Mouse (Mus musculus) embryonic facial prominence, embryonic 13.5 days (tissue): ENCODE results near the gene Kirrel3. TPM values are rescaled to one million over a fixed set of nuclear protein-coding genes. Genes with fewer than 3 reads are reported as not detected.

Experiments
- ATAC-seq: fragments of 200-750 bp; cut with Nextera tagmentation; 2 replicates; pipeline ENCODE4 v1.8.0; 2017; ENCODE audit warnings: low read depth; ENCODE audit not compliant: insufficient number of reproducible peaks, insufficient read depth, low FRiP score, low TSS enrichment
- H3K27ac ChIP-seq: fragments of 300-500 bp; sonication (generic); 2 replicates; pipeline ENCODE4 v1.5.1; 2015; ENCODE audit warnings: moderate library complexity, mild to moderate bottlenecking, inconsistent platforms
- H3K27me3 ChIP-seq: fragments of 300-500 bp; sonication (generic); 2 replicates; pipeline ENCODE4 v1.6.1; 2015; ENCODE audit warnings: mild to moderate bottlenecking, inconsistent platforms
- H3K36me3 ChIP-seq: fragments of 300-500 bp; sonication (generic); 2 replicates; pipeline ENCODE4 v1.6.1; 2015; ENCODE audit warnings: mild to moderate bottlenecking, inconsistent platforms
- H3K4me1 ChIP-seq: fragments of 300-500 bp; sonication (generic); 2 replicates; pipeline ENCODE4 v1.6.1; 2015; ENCODE audit warnings: inconsistent platforms
- H3K4me2 ChIP-seq: fragments of 300-500 bp; sonication (generic); 2 replicates; pipeline ENCODE4 v1.6.1; 2015; ENCODE audit warnings: moderate library complexity, mild to moderate bottlenecking, inconsistent platforms
- H3K4me3 ChIP-seq: fragments of 300-500 bp; sonication (generic); 2 replicates; pipeline ENCODE4 v1.5.1; 2015; ENCODE audit warnings: mild to moderate bottlenecking, inconsistent platforms
- H3K9ac ChIP-seq: fragments of 300-500 bp; sonication (generic); 2 replicates; pipeline ENCODE4 v1.6.1; 2015; ENCODE audit warnings: mild to moderate bottlenecking, inconsistent platforms
- H3K9me3 ChIP-seq: fragments of 300-500 bp; sonication (generic); 2 replicates; pipeline ENCODE4 v1.6.1; 2016; ENCODE audit warnings: inconsistent platforms
- WGBS: fragments of 180-500 bp; shearing (Covaris S2); methylation state at CpG from one replicate; pipeline ENCODE4 v1.1.7; 2015; ENCODE audit warnings: mixed read lengths; 5-methylcytosine and 5-hydroxymethylcytosine counted together
- polyA plus RNA-seq: library from polyadenylated mRNA; unstranded; fragments of >200 nt; fragmentation: Nextera tagmentation; extraction: Ambion mirVana; gene quantifications from 2 replicates; pipeline ENCODE4 v1.2.1, GENCODE M21; 2015

Gene Kirrel3
- polyA plus RNA-seq, 1 experiment from 2014 or later: 7.9 TPM

DNA sequence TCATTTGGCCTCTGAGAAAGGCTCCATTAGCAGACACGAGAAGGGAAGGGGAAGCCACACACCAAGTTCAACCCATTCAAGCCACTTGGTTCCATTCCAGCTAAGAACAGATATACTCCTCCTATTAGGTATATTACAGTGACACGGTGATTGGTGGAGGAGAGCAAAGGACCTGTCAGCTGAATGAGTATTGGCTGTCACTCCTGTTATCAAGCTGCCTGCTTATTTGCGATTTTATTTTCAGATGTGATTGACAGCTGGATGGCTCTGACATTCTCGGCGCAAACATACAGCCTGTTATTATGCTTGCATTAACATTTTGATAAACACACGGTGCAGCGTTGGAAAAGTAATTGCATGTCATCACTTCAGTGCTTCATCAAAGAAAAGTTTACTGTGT is 118.1 kb downstream of the Kirrel3 start:
- Histone ChIP-seq H3K27me3 (no peaks in the 10 kb centered on the region), H3K36me3 (no peaks in the 10 kb centered on the region), H3K4me3 (no peak overlapping the region), H3K9me3 (no peaks in the 10 kb centered on the region), H3K4me2 (no peak overlapping the region), H3K4me1 (no peaks in the 10 kb centered on the region), H3K27ac (no peak overlapping the region), H3K9ac (no peak overlapping the region)
- no peak for ATAC-seq
- WGBS: 79% methylated on average over 7 of the region's 7 CpGs

DNA sequence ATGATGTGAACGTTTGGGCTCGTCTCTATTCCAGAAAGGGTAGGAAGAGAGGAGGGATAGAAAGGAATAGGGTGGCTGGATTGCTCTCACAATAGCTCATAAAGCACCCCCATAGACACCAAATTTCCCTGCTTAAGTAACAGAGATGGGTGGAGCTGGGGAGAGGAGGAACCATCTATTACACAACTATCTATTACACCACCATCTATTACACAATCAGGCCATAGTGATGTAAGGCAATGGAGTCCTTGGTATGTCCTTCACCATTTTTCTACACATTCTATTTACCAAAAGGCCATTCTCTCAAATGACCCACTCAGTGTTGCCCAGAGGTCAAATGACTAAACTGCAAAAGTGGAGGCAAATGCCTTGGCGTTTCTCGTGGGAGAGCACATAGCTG is 119.2 kb downstream of the Kirrel3 start:
- Histone ChIP-seq H3K4me3 (no peak overlapping the region), H3K4me1 (no peaks in the 10 kb centered on the region), H3K36me3 (no peaks in the 10 kb centered on the region), H3K9ac (no peak overlapping the region), H3K27ac (no peak overlapping the region), H3K9me3 (no peaks in the 10 kb centered on the region), H3K4me2 (no peak overlapping the region), H3K27me3 (no peaks in the 10 kb centered on the region)
- WGBS: 81% methylated on average over 4 of the region's 4 CpGs
- ATAC-seq: no peak

DNA sequence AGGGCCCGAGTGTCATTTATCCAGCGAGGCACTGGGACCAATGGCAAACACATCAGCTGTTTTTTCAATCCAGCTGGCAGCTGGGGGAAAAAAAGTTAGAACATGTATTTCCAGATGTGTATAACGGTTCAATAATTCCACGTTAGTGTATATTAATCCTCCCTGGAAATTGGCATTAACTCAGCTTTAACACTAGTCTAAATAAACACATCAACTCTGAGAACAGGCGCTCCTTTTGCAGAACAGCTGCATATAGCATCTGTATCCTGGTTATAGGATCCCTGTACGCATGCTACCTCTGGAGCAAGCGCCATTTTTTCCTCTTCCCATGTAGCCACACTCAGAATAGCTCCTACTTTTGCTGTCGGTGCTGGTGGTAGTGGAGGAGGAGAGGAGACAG is 119.8 kb downstream of the Kirrel3 start:
- H3K4me3 ChIP-seq: no peak overlapping the region
- H3K4me1 ChIP-seq: no peaks in the 10 kb centered on the region
- no peak overlapping the region for H3K27ac ChIP-seq
- no peaks in the 10 kb centered on the region for H3K36me3 ChIP-seq
- H3K9me3 ChIP-seq: no peaks in the 10 kb centered on the region
- H3K4me2 ChIP-seq: no peak overlapping the region
- ATAC-seq: no peak
- H3K9ac ChIP-seq: no peak overlapping the region
- WGBS: 57% methylated on average over 8 of the region's 8 CpGs
- H3K27me3 ChIP-seq: no peaks in the 10 kb centered on the region

DNA sequence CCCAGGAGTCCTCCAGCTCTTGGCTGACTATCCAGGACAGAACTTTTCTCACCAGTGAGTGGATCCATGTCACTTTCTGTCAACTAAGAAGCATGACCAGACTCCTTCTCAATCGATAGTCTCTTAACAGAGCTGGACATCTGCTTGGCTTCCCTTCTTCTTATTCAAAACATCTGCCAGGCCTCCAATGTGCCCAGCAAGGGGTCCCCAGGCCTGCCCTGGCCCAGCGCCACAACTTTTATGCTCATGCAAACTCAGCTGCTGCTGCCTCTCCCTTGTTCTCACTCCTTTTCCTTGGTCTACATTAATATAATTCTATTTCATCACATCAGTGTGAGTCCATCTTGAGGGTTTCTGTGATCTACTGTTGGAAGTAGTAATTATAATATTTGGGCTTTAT is 122.3 kb downstream of the Kirrel3 start:
- Histone ChIP-seq H3K9me3 (no peaks in the 10 kb centered on the region), H3K36me3 (no peaks in the 10 kb centered on the region), H3K9ac (no peak overlapping the region), H3K4me3 (no peak overlapping the region), H3K4me2 (no peak overlapping the region), H3K4me1 (no peaks in the 10 kb centered on the region), H3K27ac (no peak overlapping the region), H3K27me3 (no peaks in the 10 kb centered on the region)
- no peak for ATAC-seq
- 53% methylated on average over 2 of the region's 2 CpGs for WGBS

DNA sequence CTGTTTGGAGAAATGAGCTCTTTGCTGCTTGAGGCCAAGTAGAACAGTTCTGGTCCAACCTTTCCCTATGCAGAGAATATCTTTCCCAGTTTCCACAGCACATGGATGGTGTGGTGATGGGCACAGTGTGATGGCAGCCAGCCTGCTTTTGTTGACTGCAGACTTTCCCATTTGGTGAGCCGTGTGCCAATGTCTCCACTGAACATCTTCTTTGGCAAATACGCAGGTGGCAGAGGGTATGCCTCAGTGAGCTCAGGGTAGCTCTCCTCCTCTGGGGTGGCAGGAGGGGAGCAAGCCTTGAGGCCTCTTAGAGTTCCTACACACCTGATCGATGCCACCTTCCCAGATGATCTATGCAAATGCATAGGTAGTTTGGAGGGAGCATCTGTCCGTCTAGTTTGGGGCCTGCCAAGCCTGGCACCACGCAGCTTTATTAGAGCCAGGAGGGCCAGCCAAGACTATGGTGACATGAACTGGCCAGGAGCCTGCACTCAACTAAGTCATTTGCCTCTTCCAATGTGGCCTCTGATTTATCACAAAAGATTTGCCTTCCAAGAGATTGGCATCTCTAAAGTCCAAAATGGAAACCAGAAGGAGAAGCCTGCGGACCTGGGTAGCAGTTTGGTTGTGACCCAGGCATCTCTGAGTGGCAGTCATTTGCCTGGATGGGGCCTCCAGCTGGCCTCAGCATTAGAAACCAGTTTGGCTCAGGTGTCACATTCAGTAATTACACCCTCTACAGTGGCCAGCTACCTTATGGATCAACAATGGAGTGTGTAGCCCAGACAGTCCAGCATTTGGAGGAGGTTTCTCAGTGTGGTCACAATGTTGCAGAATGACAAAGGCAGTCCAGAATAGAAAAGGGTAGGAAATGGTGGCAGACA is 127.4 kb downstream of the Kirrel3 start:
- Histone ChIP-seq H3K4me2 (no peak overlapping the region), H3K9ac (no peak overlapping the region), H3K4me3 (no peak overlapping the region), H3K27me3 (no peaks in the 10 kb centered on the region), H3K27ac (no peak overlapping the region), H3K4me1 (no peaks in the 10 kb centered on the region), H3K9me3 (no peaks in the 10 kb centered on the region), H3K36me3 (no peaks in the 10 kb centered on the region)
- ATAC-seq: no peak
- 92% methylated on average over 6 of the region's 6 CpGs for WGBS

DNA sequence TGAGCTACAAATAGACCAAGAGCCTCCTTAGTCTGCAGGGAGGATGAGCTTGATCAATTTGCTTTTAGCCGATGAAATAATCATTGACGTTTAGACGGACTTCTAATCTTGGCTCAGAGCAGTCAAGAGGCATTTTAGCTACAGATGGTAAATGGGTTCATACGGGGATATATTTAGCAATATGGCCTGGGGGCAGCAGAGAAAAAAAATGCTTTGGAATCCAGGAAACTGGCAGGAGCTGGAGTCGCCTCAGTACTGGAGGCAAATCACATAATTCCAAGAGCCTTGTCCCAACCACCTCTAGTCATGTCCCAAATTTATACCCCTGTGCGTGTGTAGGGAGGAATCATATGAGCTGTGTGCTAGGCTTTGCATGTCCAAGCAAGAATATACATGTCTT is 132.4 kb downstream of the Kirrel3 start:
- Histone ChIP-seq H3K27me3 (no peaks in the 10 kb centered on the region), H3K4me3 (no peak overlapping the region), H3K9ac (no peak overlapping the region), H3K4me1 (0 out of 2 replicates have a peak, but pooled peaks cover 3% of the 10 kb centered on the region), H3K4me2 (no peak overlapping the region), H3K36me3 (no peaks in the 10 kb centered on the region), H3K9me3 (no peaks in the 10 kb centered on the region), H3K27ac (no peak overlapping the region)
- WGBS: 26% methylated on average over 6 of the region's 6 CpGs
- ATAC-seq: no peak

DNA sequence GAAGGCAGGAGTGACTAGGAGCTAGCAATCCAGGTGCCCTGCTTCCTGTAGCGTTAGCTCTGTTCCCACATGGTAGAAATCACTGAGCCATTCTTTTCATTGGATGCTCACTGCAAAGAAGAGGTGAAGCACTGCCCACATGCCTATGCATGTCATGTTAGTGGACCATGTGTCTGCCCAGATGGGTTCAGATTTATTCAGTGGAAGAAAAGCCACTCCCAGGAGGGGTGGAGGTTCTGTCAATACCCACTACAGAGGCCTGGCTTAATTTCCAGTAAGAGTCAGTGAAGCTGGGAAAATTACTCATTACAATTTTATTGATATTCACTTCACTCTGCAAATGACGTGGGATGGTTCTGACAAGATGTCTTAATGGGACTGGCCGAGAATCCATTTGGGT is 134.2 kb downstream of the Kirrel3 start:
- no peaks in the 10 kb centered on the region for H3K9me3 ChIP-seq
- H3K27me3 ChIP-seq: no peaks in the 10 kb centered on the region
- H3K27ac ChIP-seq: no peak overlapping the region
- H3K4me1 ChIP-seq: peaks cover 11% of the 10 kb centered on the region
- no peak overlapping the region for H3K4me2 ChIP-seq
- WGBS: 87% methylated on average over 3 of the region's 3 CpGs
- H3K36me3 ChIP-seq: no peaks in the 10 kb centered on the region
- H3K4me3 ChIP-seq: no peak overlapping the region
- ATAC-seq: no peak
- H3K9ac ChIP-seq: no peak overlapping the region

DNA sequence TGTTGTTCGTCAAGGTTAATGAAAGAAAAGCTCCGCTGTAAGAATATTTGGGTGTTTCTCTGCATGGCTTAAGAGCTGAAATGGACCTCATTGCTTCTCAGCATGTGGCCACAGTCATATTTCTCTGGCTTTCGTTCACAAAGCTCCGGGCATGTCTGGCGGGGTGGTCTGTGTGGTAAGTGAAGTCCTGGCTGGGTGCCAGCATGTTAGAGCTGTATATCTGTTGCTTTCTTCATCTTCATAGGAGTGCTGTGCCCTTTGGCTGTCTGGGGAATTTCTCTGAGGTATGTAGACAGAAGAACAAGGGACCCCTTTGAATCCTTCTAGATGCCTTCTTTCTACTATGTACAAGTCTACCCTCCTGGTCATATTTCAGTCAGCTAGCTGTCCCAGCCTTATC is 137.8 kb downstream of the Kirrel3 start:
- Histone ChIP-seq H3K27ac (no peak overlapping the region), H3K9me3 (no peaks in the 10 kb centered on the region), H3K4me1 (peaks cover 9% of the 10 kb centered on the region), H3K36me3 (no peaks in the 10 kb centered on the region), H3K27me3 (no peaks in the 10 kb centered on the region), H3K4me2 (no peak overlapping the region), H3K9ac (no peak overlapping the region), H3K4me3 (no peak overlapping the region)
- no peak for ATAC-seq
- 44% methylated on average over 5 of the region's 5 CpGs for WGBS

DNA sequence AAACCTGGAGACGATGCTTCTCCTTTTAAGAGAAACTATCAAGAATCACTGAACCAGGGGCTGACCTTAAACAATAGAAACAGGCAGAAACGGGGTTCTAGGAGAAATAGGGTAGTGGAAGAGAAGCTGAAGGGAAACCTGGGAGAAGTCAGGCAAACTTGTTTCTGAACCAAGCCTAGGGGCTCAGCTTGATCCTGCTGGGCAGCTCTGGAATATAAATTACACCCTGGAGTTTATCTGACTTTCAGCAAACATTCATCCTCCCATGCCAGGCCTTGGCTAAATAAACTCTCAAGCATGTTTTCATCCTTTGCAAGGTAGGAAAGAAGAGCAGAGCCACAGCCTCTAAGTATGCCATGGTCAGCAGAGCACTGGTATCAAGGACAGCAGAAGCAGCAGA is 138.3 kb downstream of the Kirrel3 start:
- WGBS: 55% methylated on average over 2 of the region's 2 CpGs
- H3K9me3 ChIP-seq: no peaks in the 10 kb centered on the region
- no peak overlapping the region for H3K4me3 ChIP-seq
- H3K27me3 ChIP-seq: no peaks in the 10 kb centered on the region
- no peak overlapping the region for H3K27ac ChIP-seq
- no peak overlapping the region for H3K4me2 ChIP-seq
- peaks cover 9% of the 10 kb centered on the region for H3K4me1 ChIP-seq
- no peaks in the 10 kb centered on the region for H3K36me3 ChIP-seq
- no peak for ATAC-seq
- no peak overlapping the region for H3K9ac ChIP-seq

DNA sequence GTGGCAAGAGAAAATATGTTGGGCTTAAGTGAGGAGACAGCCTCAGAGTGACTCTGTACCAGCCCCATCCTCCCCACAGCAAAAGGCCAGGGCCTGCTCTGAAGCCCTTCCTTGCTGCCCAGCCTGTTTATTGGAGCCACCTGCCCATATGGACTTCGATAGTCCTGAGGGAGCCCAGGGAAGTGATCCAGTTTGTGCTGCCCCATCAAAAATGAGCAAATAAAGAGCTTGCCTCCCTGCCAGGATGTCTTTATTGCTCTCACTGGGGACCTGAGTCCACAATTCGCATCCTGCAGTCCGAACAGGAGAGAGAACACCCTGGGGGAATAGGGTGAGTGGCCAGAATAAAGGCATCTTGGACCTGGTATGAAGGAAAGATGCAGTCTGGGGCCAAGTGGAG is 143.1 kb downstream of the Kirrel3 start:
- no peaks in the 10 kb centered on the region for H3K27me3 ChIP-seq
- H3K4me2 ChIP-seq: no peak overlapping the region
- no peaks in the 10 kb centered on the region for H3K9me3 ChIP-seq
- H3K9ac ChIP-seq: no peak overlapping the region
- H3K36me3 ChIP-seq: no peaks in the 10 kb centered on the region
- peaks cover 2% of the 10 kb centered on the region for H3K4me1 ChIP-seq
- 58% methylated on average over 3 of the region's 3 CpGs for WGBS
- ATAC-seq: no peak
- H3K4me3 ChIP-seq: no peak overlapping the region
- no peak overlapping the region for H3K27ac ChIP-seq

DNA sequence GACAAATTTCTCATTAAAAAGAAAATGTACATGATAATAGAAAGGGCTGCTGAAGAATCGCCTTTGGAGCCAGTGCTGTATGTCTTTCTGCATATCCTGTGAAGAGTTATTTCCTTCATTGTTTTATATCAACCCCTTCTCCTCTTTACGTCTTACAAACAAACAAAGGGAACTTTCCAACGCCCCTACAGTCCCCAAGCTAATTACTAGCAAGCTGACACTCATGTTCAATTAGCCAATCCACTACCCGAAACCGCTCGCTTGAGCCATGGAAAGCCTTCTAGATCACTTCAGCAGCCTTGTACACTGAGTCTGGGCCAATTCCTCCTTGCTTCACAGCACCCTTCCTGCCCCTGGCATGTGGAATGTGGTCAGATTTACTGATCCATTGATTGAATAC is 150.0 kb downstream of the Kirrel3 start:
- no peak for ATAC-seq
- no peak overlapping the region for H3K9ac ChIP-seq

DNA sequence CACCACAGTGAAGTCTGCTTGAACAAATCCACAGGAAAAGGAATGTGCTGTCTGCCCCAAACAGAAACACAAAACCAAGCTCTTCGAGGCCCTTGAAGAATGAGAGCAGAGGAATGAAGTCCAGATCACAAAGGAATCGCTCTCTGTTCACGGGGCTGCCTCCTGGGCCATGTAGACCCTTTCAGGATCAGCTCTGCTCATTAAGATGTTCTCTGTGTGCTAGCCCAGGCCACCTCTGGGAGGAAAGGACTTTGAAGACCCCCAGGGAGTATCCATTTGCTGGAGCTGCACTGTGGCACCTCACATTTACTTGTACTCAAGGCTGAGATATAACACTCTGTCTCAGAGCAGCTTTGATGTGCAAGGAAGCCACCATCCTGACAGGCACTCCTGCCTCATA is 158.2 kb downstream of the Kirrel3 start:
- H3K27ac ChIP-seq: no peak overlapping the region
- ATAC-seq: no peak
- WGBS: 35% methylated on average over 3 of the region's 3 CpGs

More for the DNA sequence above, 150.0 kb downstream of the Kirrel3 start:
- WGBS: 79% methylated on average over 6 of the region's 6 CpGs
- Histone ChIP-seq H3K4me3 (no peak overlapping the region), H3K27me3 (no peaks in the 10 kb centered on the region), H3K4me1 (no peaks in the 10 kb centered on the region), H3K27ac (no peak overlapping the region), H3K36me3 (no peaks in the 10 kb centered on the region), H3K4me2 (no peak overlapping the region), H3K9me3 (no peaks in the 10 kb centered on the region)

More for the DNA sequence above, 158.2 kb downstream of the Kirrel3 start:
- Histone ChIP-seq H3K9me3 (no peaks in the 10 kb centered on the region), H3K9ac (no peak overlapping the region), H3K27me3 (no peaks in the 10 kb centered on the region), H3K4me3 (no peak overlapping the region), H3K4me2 (no peak overlapping the region), H3K36me3 (no peaks in the 10 kb centered on the region), H3K4me1 (no peaks in the 10 kb centered on the region)
